Mouse (Mus musculus) brain, embryonic 14.5 days (tissue): Measurements from ENCODE around the gene Bcat2. TPM values are rescaled to one million over a fixed set of nuclear protein-coding genes. Genes with fewer than 3 reads are reported as not detected.

ENCODE experiments used
- DNase-seq: peaks from one replicate; pipeline ENCODE4 v3.0.0-alpha.2; 2011; ENCODE audit warnings: low read depth
- CTCF ChIP-seq: fragments of 200-500 bp; IDR thresholded peaks from 2 replicates; pipeline ENCODE4 v1.5.1; 2012; ENCODE audit warnings: inconsistent platforms, mild to moderate bottlenecking, moderate library complexity, borderline replicate concordance; ENCODE audit not compliant: insufficient read depth, insufficient read length; ENCODE audit errors: extremely low read depth
- POLR2A ChIP-seq: fragments of 200-500 bp; IDR thresholded peaks from 2 replicates; pipeline ENCODE4 v1.6.1; 2012; ENCODE audit warnings: mild to moderate bottlenecking, inconsistent platforms, borderline replicate concordance; ENCODE audit not compliant: poor library complexity, insufficient read depth, insufficient read length, severe bottlenecking; ENCODE audit errors: extremely low read depth
- polyA plus RNA-seq: library from polyadenylated mRNA; depleted of rRNA; stranded (reverse); fragments of >200 nt; gene quantifications from 2 replicates; pipeline ENCODE4 v1.2.3, GENCODE M21; 2012

Bcat2 gene
- polyA plus RNA-seq, 1 experiment = 29.5 TPM

- no peak for DNase-seq
- TF ChIP-seq POLR2A (no peak), CTCF (no peak)
Measured at GRCm38 (mm10) chr7:45568601-45569473, 1.1 kb upstream of the Bcat2 start.

GRCm38 (mm10) chr7:45571966-45572365 is 2.0 kb downstream of the Bcat2 start:
- no peak for DNase-seq
- no peak for TF ChIP-seq CTCF
- TF ChIP-seq POLR2A = no peak

- TF ChIP-seq CTCF (no peak), POLR2A (no peak)
- DNase-seq = no peak
Measured at GRCm38 (mm10) chr7:45573954-45574353, 4.0 kb downstream of the Bcat2 start.

- no peak for TF ChIP-seq POLR2A
- TF ChIP-seq CTCF = no peak
- no peak for DNase-seq
Measured at GRCm38 (mm10) chr7:45574472-45575379, 4.8 kb downstream of the Bcat2 start.

- no peak for TF ChIP-seq POLR2A
- no peak for TF ChIP-seq CTCF
- DNase-seq = no peak
Measured at GRCm38 (mm10) chr7:45585923-45586322, 16.0 kb downstream of the Bcat2 start.

- TF ChIP-seq POLR2A (no peak), CTCF (no peak)
- no peak for DNase-seq
Measured at GRCm38 (mm10) chr7:45587631-45588592, 18.0 kb downstream of the Bcat2 start.

- TF ChIP-seq CTCF = peak; percentile 90
- TF ChIP-seq POLR2A = no peak
- DNase-seq = peak; percentile 100
Measured at GRCm38 (mm10) chr7:45589173-45589572, 19.2 kb downstream of the Bcat2 start.

- DNase-seq = no peak
- no peak for TF ChIP-seq CTCF
- TF ChIP-seq POLR2A = no peak
Measured at GRCm38 (mm10) chr7:45589898-45590297, 19.9 kb downstream of the Bcat2 start.

GRCm38 (mm10) chr7:45590874-45591273 is 20.9 kb downstream of the Bcat2 start:
- TF ChIP-seq POLR2A (no peak), CTCF (peak; percentile 24; the same call in 1 of the 2 replicates)
- DNase-seq = peak; percentile 19

- TF ChIP-seq CTCF (no peak), POLR2A (no peak)
- DNase-seq = no peak
Measured at GRCm38 (mm10) chr7:45591880-45592279, 21.9 kb downstream of the Bcat2 start.
